Mouse (Mus musculus): ENCODE results near the gene Lrrc4c. TPM values are rescaled to one million over a fixed set of nuclear protein-coding genes. Genes with fewer than 3 reads are reported as not detected.

Lrrc4c gene
- polyA plus RNA-seq, 1 experiment from 2014 or later = 0.92 TPM

GRCm38 (mm10) chr2:96949531-96949930 is 631.6 kb downstream of the Lrrc4c start:
- Histone ChIP-seq H3K27ac (replicated peaks) (no peak overlapping the region), H3K4me1 (no peaks in the 10 kb centered on the region), H3K27me3 (replicated peaks) (no peaks in the 10 kb centered on the region), H3K4me3 (no peak overlapping the region), H3K9ac (no peak overlapping the region), H3K4me2 (no peak overlapping the region), H3K36me3 (no peaks in the 10 kb centered on the region), H3K9me3 (no peaks in the 10 kb centered on the region)
- whole genome bisulfite sequencing = 78% methylated on average over 3 of the region's 3 CpGs
- ATAC-seq (ENCODE audit: extremely low read depth, insufficient number of reproducible peaks, low FRiP score, low TSS enrichment) = no peak

- Histone ChIP-seq H3K27me3 (replicated peaks) (no peaks in the 10 kb centered on the region), H3K4me2 (no peak overlapping the region), H3K4me1 (no peaks in the 10 kb centered on the region), H3K27ac (replicated peaks) (no peak overlapping the region), H3K9me3 (no peaks in the 10 kb centered on the region), H3K36me3 (no peaks in the 10 kb centered on the region), H3K9ac (no peak overlapping the region), H3K4me3 (no peak overlapping the region)
- no peak for ATAC-seq (ENCODE audit: extremely low read depth, insufficient number of reproducible peaks, low FRiP score, low TSS enrichment)
These were observed 681.6 kb downstream of the Lrrc4c start for GRCm38 (mm10) chr2:96999521-96999920.

GRCm38 (mm10) chr2:97018319-97018718 is 700.4 kb downstream of the Lrrc4c start:
- no peak for ATAC-seq (ENCODE audit: extremely low read depth, insufficient number of reproducible peaks, low FRiP score, low TSS enrichment)
- Histone ChIP-seq H3K9ac (no peak overlapping the region), H3K27ac (replicated peaks) (no peak overlapping the region), H3K27me3 (replicated peaks) (no peaks in the 10 kb centered on the region), H3K4me3 (no peak overlapping the region), H3K9me3 (no peaks in the 10 kb centered on the region), H3K4me1 (no peaks in the 10 kb centered on the region), H3K36me3 (no peaks in the 10 kb centered on the region), H3K4me2 (no peak overlapping the region)
- WGBS = 68% methylated on average over 3 of the region's 3 CpGs

- H3K27ac ChIP-seq (replicated peaks) = no peak overlapping the region
- no peaks in the 10 kb centered on the region for H3K4me1 ChIP-seq
- H3K9ac ChIP-seq = no peak overlapping the region
- H3K9me3 ChIP-seq = no peaks in the 10 kb centered on the region
- no peak overlapping the region for H3K4me3 ChIP-seq
- no peaks in the 10 kb centered on the region for H3K27me3 ChIP-seq (replicated peaks)
- no peaks in the 10 kb centered on the region for H3K36me3 ChIP-seq
- no peak overlapping the region for H3K4me2 ChIP-seq
- 39% methylated on average over 1 of the region's 1 CpGs for WGBS
- no peak for ATAC-seq (ENCODE audit: extremely low read depth, insufficient number of reproducible peaks, low FRiP score, low TSS enrichment)
These were observed 709.0 kb downstream of the Lrrc4c start for GRCm38 (mm10) chr2:97026991-97027390.

GRCm38 (mm10) chr2:97027585-97027984 is 709.6 kb downstream of the Lrrc4c start:
- H3K27ac ChIP-seq (replicated peaks) = no peak overlapping the region
- H3K4me2 ChIP-seq = no peak overlapping the region
- no peak for ATAC-seq (ENCODE audit: extremely low read depth, insufficient number of reproducible peaks, low FRiP score, low TSS enrichment)
- H3K9ac ChIP-seq = no peak overlapping the region
- no peaks in the 10 kb centered on the region for H3K9me3 ChIP-seq
- H3K27me3 ChIP-seq (replicated peaks) = no peaks in the 10 kb centered on the region
- WGBS = 72% methylated on average over 1 of the region's 1 CpGs
- H3K4me1 ChIP-seq = no peaks in the 10 kb centered on the region
- H3K36me3 ChIP-seq = no peaks in the 10 kb centered on the region
- H3K4me3 ChIP-seq = no peak overlapping the region

- Histone ChIP-seq H3K4me3 (no peak overlapping the region), H3K36me3 (no peaks in the 10 kb centered on the region), H3K4me1 (no peaks in the 10 kb centered on the region), H3K9ac (no peak overlapping the region), H3K9me3 (no peaks in the 10 kb centered on the region), H3K27me3 (replicated peaks) (no peaks in the 10 kb centered on the region), H3K4me2 (no peak overlapping the region), H3K27ac (replicated peaks) (no peak overlapping the region)
- no peak for ATAC-seq (ENCODE audit: extremely low read depth, insufficient number of reproducible peaks, low FRiP score, low TSS enrichment)
These were observed 718.4 kb downstream of the Lrrc4c start for GRCm38 (mm10) chr2:97036401-97036800.

- Histone ChIP-seq H3K9ac (no peak overlapping the region), H3K4me3 (no peak overlapping the region), H3K4me2 (no peak overlapping the region), H3K4me1 (no peaks in the 10 kb centered on the region), H3K36me3 (no peaks in the 10 kb centered on the region), H3K27me3 (replicated peaks) (no peaks in the 10 kb centered on the region), H3K9me3 (no peaks in the 10 kb centered on the region), H3K27ac (replicated peaks) (no peak overlapping the region)
- 76% methylated on average over 5 of the region's 5 CpGs for WGBS
- ATAC-seq (ENCODE audit: extremely low read depth, insufficient number of reproducible peaks, low FRiP score, low TSS enrichment) = no peak
These were observed 719.2 kb downstream of the Lrrc4c start for GRCm38 (mm10) chr2:97037024-97037814.

- no peak for ATAC-seq (ENCODE audit: extremely low read depth, insufficient number of reproducible peaks, low FRiP score, low TSS enrichment)
- 71% methylated on average over 3 of the region's 3 CpGs for WGBS
- H3K27ac ChIP-seq (replicated peaks) = no peak overlapping the region
- H3K9me3 ChIP-seq = no peaks in the 10 kb centered on the region
- H3K4me1 ChIP-seq = no peaks in the 10 kb centered on the region
- H3K9ac ChIP-seq = no peak overlapping the region
- no peak overlapping the region for H3K4me2 ChIP-seq
- H3K36me3 ChIP-seq = no peaks in the 10 kb centered on the region
- no peaks in the 10 kb centered on the region for H3K27me3 ChIP-seq (replicated peaks)
- H3K4me3 ChIP-seq = no peak overlapping the region
These were observed 726.0 kb downstream of the Lrrc4c start for GRCm38 (mm10) chr2:97044016-97044415.

GRCm38 (mm10) chr2:97045628-97046027 is 727.7 kb downstream of the Lrrc4c start:
- 83% methylated on average over 3 of the region's 3 CpGs for WGBS
- ATAC-seq (ENCODE audit: extremely low read depth, insufficient number of reproducible peaks, low FRiP score, low TSS enrichment) = no peak

GRCm38 (mm10) chr2:97080156-97080555 is 762.2 kb downstream of the Lrrc4c start:
- Histone ChIP-seq H3K4me3 (no peak overlapping the region), H3K9ac (no peak overlapping the region), H3K36me3 (no peaks in the 10 kb centered on the region), H3K4me2 (no peak overlapping the region), H3K27ac (replicated peaks) (no peak overlapping the region), H3K27me3 (replicated peaks) (no peaks in the 10 kb centered on the region), H3K9me3 (no peaks in the 10 kb centered on the region), H3K4me1 (no peaks in the 10 kb centered on the region)
- 54% methylated on average over 1 of the region's 1 CpGs for WGBS
- no peak for ATAC-seq (ENCODE audit: extremely low read depth, insufficient number of reproducible peaks, low FRiP score, low TSS enrichment)

More at GRCm38 (mm10) chr2:97045628-97046027, 727.7 kb downstream of the Lrrc4c start:
- no peaks in the 10 kb centered on the region for H3K9me3 ChIP-seq
- H3K9ac ChIP-seq = no peak overlapping the region
- no peak overlapping the region for H3K27ac ChIP-seq (replicated peaks)
- H3K36me3 ChIP-seq = no peaks in the 10 kb centered on the region
- H3K4me1 ChIP-seq = no peaks in the 10 kb centered on the region
- H3K27me3 ChIP-seq (replicated peaks) = no peaks in the 10 kb centered on the region
- no peak overlapping the region for H3K4me2 ChIP-seq
- H3K4me3 ChIP-seq = no peak overlapping the region

- Histone ChIP-seq H3K27ac (replicated peaks) (no peak overlapping the region), H3K9me3 (no peaks in the 10 kb centered on the region), H3K4me3 (no peak overlapping the region), H3K4me1 (no peaks in the 10 kb centered on the region), H3K4me2 (no peak overlapping the region), H3K27me3 (replicated peaks) (no peaks in the 10 kb centered on the region), H3K36me3 (no peaks in the 10 kb centered on the region), H3K9ac (no peak overlapping the region)
- no peak for ATAC-seq (ENCODE audit: extremely low read depth, insufficient number of reproducible peaks, low FRiP score, low TSS enrichment)
- 63% methylated on average over 3 of the region's 3 CpGs for WGBS
These were observed 780.0 kb downstream of the Lrrc4c start for GRCm38 (mm10) chr2:97097965-97098364.

- no peak for ATAC-seq (ENCODE audit: extremely low read depth, insufficient number of reproducible peaks, low FRiP score, low TSS enrichment)
- 78% methylated on average over 2 of the region's 2 CpGs for WGBS
- Histone ChIP-seq H3K4me1 (no peaks in the 10 kb centered on the region), H3K4me2 (no peak overlapping the region), H3K27me3 (replicated peaks) (no peaks in the 10 kb centered on the region), H3K27ac (replicated peaks) (no peak overlapping the region), H3K36me3 (no peaks in the 10 kb centered on the region), H3K4me3 (no peak overlapping the region), H3K9me3 (no peaks in the 10 kb centered on the region), H3K9ac (no peak overlapping the region)
These were observed 785.6 kb downstream of the Lrrc4c start for GRCm38 (mm10) chr2:97103398-97104162.

All from heart, embryonic 13.5 days (tissue).